Mouse (Mus musculus) spleen, embryonic (tissue): ENCODE data around the gene Zbtb16.

Experiments used
- CTCF ChIA-PET: fragments of 350-600 bp; sonication (Branson Sonifier 250); formaldehyde crosslinking; loops from one replicate; lab custom pipeline; 2022; lab: Charles Lee

Gene Zbtb16

DNA sequence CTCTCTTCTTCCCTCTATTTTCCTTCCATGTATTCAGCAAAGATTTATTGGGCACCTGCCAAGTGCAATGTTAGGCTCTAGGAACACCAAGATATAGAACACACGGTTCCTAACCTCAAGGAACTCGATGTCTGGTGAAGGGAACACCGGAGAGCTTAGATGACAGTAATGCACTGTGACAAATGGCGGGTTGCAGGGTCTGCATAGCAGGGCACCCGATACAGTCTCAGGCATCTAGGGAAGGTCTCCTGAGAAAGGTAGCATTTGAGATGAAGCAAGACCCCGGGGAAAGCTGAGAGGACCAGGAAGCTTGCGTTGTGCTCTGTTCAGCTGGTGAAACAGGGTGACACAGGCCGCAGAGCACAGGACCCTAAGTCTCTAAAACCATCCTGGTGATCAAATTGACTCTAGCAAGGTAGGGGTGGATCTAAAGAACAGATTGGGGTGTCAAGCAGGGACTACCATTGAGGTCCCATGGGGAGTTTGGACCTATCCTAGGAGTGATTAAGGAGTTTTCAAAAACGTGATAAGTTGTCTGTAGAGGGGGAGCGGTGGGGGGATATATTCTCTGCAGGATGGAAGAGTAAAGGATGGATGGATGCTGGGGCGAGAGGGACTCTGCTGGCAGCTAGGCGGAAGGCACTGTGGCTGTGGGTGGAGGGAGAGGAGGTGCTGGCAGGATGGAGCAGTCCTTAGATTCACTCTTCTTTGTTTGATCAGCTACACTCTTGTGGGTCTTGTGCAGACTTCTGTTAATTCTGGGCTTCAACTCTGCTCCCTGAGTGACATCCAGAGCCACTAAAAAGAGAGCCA, 187.5 kb downstream of the Zbtb16 start:
- CTCF ChIA-PET = interaction anchor here (1.1 kb wide), 1 partner anchor 245 kb away, joined by 5 read pairs; no protein-coding TSS in a partner anchor

DNA sequence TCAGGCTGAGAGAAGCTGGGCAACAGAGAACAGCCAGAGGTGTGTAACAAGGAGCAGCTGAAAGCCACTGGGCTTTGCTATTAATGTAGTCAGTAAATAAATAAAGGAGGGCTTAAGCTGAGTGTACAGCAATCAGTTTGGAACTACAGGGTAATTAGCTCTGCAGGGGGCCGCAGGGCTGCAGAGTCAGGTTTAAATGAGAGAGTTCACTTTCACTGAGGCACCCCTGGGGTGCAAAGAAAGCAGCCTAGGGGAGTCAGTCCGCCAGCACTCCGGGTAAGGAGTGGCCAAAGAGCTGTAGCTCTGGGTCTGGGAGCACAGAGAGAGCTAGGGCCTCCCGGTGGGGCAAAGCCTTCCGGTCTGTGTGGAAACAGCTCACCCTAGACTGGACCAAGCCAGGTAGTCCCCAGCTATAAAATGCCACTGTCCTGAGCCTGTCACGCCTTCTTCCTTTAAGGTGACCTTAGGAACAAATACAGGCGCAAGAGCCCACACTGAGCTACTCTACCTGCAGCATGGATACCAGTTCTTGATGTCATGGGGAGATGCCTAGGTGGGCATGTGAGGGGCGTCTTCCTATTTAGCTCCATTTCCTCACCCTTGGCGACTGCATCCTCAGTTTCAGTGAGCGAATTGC, 188.3 kb downstream of the Zbtb16 start:
- CTCF ChIA-PET = interaction anchor here (1.1 kb wide), 1 partner anchor 245 kb away, joined by 5 read pairs; no protein-coding TSS in a partner anchor

DNA sequence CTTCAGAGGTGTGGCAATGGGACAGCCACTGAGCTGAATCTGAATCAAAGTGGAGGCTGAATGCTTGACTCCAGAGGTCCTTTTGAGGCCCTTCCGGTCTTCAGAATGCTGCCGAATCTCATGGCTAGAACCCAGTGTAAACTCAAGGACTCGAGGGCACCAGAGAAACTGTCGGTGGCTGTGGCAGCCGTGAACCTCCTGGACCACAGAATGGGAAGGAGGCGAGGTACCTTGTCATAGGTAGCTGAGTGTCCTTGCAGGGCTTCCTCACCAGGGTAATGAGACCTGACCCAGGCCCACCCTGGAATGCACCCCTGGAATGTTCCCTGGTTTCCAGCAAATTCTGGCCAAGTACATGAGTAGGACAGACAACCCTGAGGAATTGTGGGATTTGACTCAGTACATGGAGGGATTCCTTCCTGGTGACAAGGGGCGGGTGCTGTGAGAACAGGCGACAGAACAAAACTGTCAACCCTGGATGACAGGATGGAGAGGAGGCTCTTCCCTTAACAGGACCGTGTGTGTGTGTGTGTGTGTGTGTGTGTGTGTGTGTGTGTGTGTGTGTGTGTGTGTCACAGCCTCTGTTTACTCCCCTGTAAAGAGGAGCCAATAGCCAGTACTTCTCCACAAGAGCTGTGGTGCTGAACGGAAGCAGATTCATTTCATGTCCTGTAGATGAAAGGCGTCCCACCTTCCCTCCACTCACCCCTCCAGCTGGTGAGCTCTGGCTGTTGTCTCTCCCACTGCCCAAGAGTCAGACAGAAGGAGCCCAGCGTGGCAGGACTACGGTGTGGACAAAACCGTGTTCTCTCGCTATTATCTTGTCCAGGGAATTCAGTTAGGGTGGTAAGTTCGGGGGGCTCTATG, 189.0 kb downstream of the Zbtb16 start:
- CTCF ChIA-PET = interaction anchor here (0.5 to 1.1 kb wide), 2 partner anchors 246 to 882 kb away, joined by 3 to 5 read pairs; no protein-coding TSS in a partner anchor

DNA sequence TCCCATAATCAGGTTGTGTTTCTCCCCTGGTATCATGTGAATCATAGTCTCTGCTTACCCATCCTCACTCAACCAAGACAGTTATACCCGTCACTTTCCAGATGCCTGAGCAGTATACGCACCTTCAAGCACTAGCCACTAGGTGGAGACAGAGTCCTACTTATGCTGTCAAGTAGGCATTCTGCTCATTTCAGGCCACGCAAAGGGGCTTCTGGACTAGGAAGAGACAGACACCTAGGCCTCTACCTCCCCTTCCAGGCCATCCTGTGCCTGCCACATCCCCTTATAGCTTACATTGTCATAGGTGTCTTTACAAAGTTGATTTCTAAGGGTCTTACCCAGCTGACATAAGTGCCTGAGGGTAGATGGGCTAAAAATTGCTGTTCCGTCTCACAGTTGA, 189.8 kb downstream of the Zbtb16 start:
- CTCF ChIA-PET = no interaction called here

DNA sequence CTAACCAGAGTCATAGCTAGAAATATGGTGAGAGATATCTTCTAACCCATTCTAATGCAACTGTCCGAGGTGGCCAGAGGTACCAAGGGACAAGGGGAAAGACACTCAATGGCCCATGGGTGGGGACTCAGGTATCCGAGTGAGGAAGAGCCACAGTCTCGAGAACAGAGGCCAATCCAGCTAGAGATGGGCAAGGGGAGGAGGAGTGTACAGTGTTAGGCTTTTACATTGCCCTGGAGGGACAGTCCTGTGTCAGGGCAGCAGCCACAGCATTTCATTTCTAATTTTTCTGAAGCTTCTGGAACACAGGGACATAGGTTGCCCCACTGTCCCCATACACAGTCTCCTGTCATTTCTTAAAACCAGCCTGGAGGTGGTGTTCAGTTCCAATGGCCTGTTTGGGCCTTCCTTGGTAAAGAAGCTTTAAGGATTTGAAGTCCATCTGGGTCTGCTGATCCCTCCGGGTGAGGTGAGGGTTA, 190.3 kb downstream of the Zbtb16 start:
- CTCF ChIA-PET = interaction anchor here (0.6 to 0.7 kb wide), 2 partner anchors 41 to 43 kb away, joined by 3 to 6 read pairs; no protein-coding TSS in a partner anchor

DNA sequence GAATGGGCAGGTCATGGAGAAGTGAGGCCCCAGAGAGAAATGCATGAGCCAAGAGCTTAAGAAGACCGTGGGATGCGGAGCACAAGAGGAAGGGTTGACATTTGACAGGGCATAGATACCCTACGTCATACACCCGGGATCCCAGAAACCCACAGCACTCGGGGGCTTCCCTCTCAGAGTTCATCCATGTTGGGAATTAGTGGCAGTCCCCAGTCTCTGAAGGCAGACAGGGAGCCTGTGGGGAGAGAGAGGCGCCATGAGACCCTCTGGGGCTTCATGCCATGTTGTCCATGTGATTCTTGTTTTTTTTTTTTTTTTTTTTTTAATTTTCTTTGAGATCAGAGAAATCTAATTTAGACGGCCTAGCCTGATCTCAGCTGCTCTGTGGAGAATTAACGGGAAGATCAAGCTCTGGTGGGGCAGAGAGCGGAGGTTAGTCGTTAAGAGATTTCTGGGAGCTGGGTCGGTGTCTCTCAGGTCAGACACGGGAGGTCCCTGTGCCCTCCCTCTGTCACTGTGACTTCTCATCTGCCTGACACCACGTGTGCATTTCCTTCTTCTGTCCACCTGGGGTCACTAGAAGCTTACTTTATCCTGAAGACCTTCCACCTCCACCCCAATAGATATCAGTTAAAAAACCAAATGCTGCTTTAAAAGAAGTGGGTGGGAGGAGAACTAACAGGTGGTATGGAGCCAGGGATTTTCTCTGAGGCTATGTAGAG, 190.9 kb downstream of the Zbtb16 start:
- CTCF ChIA-PET = interaction anchor here (0.6 to 0.7 kb wide), 2 partner anchors 42 to 43 kb away, joined by 3 to 6 read pairs; no protein-coding TSS in a partner anchor

DNA sequence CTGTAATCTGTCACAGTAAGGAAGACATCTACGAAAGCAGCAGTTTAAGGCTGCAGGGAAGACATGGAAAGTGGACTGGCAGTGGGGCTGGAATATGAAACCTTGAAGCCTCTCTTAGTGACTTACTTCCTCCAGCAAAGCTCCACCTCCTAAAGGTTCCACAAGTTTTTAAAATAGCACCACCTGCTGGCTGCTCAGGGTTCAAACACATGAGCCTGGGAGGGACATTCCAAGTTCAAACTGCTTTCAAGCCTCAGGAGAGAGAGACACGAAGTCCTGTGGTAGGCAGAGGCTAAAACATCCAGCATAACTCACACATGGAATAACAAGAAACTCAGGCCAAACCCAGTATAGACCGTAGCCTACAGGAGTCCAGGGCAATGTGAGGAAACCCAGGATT, 191.6 kb downstream of the Zbtb16 start:
- CTCF ChIA-PET = interaction anchor here (0.6 kb wide), 1 partner anchor 184 kb away, joined by 3 read pairs; no protein-coding TSS in a partner anchor

DNA sequence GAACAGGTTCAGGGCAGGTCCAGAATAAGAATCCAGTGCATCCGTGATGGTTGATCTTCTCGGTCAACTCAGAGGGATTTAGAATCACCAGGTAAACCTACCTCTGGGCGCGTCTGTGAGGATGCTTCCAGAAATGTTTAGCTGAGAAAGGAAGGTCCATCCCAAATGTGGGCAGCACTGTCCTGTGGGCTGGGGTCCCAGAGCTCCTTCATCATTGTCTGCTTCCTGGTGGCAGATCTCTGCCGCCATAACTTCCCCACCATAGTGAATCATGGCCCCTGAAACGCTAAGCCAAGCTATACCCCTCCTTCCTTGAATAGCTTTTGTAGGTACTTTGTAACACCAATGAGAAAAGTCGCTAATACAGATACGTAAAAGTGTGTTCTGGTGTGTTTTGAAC, 194.4 kb downstream of the Zbtb16 start:
- CTCF ChIA-PET = no interaction called here

DNA sequence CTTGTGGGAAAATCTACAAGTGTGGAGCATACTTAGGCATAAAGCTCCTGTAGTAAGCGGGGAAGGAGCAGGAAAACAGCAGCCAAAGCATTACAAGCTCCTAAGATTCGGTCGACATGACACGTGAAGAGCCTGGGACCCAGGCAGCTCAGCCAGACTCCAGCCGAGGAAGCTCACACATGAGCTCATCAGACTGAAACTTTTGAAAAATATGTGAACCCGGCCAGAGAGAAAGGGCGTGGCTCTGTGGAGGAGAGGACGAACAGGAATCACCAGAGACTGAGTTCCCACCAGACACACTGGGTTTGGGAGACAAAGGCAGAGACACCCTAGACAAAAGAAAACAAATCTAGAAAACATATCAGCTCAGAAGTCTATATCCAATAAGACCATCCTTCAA, 195.1 kb downstream of the Zbtb16 start:
- CTCF ChIA-PET = no interaction called here

DNA sequence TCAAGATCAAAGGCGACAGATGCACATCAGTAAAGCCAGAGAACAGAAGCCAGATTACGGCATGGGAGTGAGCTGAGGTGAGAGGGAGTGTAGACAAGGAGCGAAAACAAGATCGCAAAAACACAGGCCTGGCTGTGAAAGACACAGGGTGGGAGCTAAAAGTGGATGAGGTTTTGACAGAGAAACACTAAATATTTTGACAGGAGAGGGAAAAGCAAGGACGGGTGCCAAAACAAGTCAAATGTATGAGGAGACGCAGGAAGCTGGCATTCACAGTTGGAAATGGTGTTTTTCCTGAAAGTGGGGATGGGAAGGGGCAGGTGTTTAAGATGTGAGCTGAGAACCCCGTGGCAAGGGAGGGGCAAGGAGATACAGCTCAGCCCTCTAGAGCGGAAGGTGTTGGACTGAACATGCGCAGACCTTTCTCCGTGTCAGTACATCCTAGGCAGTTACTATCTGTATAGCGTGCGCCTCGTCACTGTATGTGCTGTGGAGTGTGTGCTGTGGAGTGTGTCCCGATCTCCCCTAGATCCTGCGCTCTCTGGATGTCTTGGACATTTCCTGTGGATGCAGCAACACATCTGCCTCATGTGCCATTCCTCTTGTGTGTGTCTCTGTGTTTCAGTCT, 197.7 kb downstream of the Zbtb16 start:
- CTCF ChIA-PET = no interaction called here

DNA sequence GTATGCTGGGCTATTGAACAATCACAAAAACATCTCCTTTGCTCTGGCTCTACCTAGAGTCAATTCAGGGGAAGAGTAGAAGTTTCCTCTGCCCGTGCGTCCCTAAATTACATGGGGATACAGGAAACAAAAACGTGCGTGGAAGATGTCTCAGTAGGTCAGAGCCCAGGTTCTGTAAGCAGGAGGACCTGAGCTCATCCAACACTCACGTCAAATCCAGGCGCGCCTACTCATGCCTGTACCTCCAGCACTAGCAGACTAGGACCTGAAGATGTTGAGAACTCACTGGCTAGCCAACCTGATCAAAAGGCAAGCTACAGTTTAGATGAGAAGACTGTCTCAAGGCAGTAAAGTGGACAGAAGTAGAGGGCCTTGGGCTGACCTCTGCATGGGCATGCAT, 198.9 kb downstream of the Zbtb16 start:
- CTCF ChIA-PET = no interaction called here

DNA sequence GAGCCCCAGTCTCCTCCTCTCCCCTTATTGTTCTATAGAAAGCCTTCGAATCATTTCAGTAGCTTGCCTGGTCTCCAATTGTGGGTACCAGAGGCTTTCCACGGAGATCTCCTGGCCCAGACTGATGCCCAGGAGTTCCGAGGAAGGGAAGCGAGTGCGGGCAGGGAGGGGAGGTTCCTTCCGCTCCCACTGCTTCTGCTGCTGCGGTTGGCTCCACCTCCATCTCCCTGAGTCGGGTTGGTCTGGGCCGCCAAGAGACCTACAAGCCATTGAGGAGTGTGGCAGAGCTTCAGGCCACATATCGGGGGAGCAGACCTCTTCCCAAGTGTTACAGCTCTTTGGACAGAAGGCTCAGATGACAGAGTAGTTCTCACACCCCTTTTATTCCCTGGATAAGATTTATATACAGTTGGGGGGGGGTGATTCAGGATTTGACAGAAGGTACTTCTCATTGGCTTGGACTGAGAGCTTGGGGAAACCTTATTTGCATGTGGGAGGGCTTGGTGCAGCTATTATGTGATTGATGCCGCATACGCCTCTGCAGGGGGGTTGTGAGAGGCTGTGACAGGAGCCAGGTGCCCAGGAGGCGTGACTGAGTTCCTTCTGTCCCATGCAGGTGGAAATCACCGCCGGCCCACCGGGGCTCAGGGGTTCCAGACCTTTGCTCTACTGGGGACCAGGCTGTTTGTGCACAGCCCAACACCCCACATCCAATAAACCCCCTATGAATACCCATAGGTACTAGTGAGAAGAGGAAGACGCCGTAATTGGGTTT, 200.3 kb downstream of the Zbtb16 start:
- CTCF ChIA-PET = no interaction called here

DNA sequence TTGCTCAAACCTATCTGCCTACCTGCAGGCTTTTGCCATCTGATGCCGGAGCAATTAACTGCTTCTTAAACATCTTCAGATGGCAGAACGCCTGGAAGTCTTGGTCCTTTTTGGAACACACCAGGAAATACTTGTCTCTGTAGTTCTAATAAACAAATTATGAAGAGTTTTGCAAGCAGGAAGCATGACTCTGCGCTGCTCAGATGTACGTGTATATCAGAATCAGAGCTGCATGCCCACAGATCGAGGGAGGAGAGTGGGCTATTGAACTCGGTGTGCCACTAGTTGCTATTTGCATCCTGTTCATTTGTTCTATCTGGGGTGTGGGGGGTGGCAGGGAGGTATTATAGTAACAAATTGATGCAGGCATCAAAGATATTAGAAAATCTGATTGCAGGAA, 202.9 kb downstream of the Zbtb16 start:
- CTCF ChIA-PET = no interaction called here

DNA sequence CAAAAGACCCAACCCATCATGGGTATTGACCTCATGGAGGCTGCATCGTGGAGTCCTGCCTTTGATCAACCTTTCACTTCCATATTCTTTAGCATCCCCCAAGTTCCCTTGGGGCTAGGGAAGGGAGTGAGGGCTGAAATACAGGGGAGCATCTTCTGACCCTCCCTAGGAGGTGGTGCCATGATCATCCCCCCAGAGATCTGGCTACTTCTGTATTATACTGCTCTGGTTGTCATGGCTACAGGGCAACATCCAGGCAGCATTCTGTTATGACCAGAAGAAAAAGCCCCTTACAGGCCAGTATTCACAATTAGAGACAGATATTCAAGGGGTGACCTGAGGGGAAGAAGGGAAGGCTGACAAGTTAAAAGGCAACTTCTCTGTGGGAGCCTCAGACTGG, 216.8 kb downstream of the Zbtb16 start:
- CTCF ChIA-PET = interaction anchor here (0.6 to 1.0 kb wide), 3 partner anchors 7 to 382 kb away, joined by 4 to 6 read pairs (median 5); no protein-coding TSS in a partner anchor

DNA sequence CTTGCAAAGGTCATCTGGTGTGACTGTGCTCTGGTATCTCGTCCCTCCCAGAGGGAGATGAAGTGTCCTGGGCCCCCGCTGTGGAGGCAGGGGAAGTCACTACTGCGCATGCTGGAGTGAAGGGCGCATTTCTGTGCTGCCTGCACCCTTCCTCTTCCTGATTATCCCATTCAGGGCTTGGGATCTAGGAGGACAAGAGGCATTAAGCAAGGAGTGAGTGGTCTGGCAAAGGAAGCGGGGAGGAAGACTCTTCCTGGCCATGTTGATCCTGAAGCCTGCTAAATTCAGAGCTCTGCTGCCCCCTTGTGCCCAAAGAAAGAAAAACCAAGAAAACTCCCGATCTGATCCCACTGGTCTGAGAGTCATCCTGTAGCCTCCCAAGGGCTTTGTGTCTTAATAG, 217.4 kb downstream of the Zbtb16 start:
- CTCF ChIA-PET = interaction anchor here (0.6 to 1.0 kb wide), 4 partner anchors 37 to 352 kb away, joined by 3 to 4 read pairs (median 3); no protein-coding TSS in a partner anchor

DNA sequence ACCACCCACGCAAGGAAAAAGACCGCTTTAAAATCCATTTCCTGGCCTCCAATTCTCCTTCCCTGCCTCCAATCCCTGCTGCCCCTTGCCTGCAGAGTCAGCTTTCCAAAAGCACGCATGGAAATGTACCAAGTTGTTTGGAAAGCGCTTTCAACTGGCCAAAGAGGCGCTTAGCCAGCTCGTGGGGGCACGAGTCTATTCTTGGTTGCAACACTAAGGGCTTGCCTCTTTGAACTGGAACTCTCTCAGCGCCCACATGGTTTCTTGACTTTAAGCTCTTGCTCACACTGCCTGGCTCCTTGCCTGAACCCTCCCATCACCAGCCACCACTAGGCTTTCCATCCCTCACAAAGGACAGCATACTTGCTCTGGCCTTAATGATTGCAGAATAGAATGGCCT, 217.9 kb downstream of the Zbtb16 start:
- CTCF ChIA-PET = interaction anchor here (1.0 kb wide), 1 partner anchor 351 kb away, joined by 4 read pairs; no protein-coding TSS in a partner anchor

DNA sequence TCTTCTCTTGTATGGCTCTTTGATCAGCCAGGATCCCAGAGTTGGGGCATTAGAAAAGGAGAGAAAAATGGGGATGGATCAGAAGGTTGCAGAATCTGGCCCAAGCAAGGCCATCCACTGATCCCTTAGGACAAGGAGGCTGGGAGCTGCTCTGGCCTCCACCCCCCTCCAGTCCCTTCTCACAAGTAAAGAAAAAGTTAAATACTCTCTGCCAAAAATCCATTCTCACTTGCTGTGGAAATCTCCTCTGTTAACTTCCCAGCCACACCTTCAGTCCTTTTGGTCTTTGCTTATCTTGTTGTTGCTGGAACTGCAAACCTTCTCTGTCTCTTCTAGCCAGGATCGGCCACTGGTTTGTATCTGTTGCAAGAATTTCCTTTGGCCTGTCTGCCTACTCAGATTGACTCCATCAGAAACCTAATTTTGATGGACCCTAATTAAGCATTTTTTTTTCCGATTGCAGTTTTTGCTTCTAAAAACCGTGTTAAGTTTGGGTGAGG, 218.5 kb downstream of the Zbtb16 start:
- CTCF ChIA-PET = no interaction called here

DNA sequence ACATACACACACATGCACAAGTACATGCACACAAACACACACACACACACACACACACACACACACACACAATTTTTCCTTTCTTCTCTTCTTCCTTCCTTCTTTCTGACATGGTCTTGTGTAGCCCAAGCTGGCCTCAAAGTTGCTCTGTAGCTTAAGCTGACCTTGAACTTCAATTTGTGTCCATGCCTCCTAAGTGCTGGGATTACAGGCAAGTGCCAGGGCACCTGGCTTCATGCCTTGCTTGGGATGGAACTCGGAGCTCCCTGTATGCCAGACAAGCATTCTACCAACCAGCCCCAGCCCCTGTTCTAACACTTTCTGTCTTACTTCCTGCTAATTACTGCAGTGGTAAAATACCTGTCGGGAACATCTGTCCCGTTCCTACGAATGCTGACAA, 222.8 kb downstream of the Zbtb16 start:
- CTCF ChIA-PET = no interaction called here

DNA sequence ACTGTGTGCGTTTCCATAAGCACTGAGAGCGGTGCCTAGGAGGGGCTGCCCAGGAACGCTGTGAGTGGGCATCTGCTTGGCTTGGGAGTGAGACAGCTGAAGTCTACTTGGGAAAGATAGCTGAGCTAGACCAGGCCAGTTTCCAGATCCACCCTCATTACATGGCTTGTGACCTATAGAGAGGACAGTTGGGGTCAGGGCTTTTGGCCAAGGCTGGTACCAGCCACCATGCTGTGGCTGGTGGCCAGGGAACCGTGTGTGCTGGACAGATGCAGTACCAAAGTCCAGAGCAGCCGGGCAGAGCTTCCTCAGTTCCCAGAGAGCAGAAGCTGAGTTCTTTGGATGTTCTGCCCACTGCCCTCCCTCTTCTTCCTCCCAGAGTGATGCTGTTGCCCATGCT, 223.5 kb downstream of the Zbtb16 start:
- CTCF ChIA-PET = no interaction called here
